Mouse (Mus musculus): ENCODE measurements around the gene Rnf111. TPM values are rescaled to one million over a fixed set of nuclear protein-coding genes. Genes with fewer than 3 reads are reported as not detected.
A peak's percentile ranks its signal among the peaks of the same experiment; 100 is the strongest.

Gene Rnf111
- polyA plus RNA-seq, 1 experiment from 2014 or later = 28.8 TPM

GRCm38 (mm10) chr9:70421257-70422056 lies 82.1 kb downstream of the Rnf111 start, which contains the start of gene Ccnb2:
Gene Ccnb2, minus strand, starts transcription at chr9:70421547.
- ATAC-seq (ENCODE audit: low FRiP score) = peak; percentile 96
- Histone ChIP-seq H3K4me3 (replicated peaks) (peak within 1 kb of the TSS; percentile 44), H3K9me3 (replicated peaks) (no peaks in the 10 kb centered on the region), H3K4me1 (peaks cover 10% of the 10 kb centered on the region), H3K4me2 (peak within 1 kb of the TSS; percentile 90), H3K27me3 (replicated peaks) (no peaks in the 10 kb centered on the region), H3K9ac (replicated peaks) (no peak within 1 kb of the TSS; the same call in none of the 2 replicates), H3K27ac (replicated peaks) (no peak within 1 kb of the TSS), H3K36me3 (peaks cover 25% of the 10 kb centered on the region)
- 2% methylated on average over 45 of the region's 45 CpGs for WGBS

- no peak overlapping the region for H3K4me2 ChIP-seq
- peaks cover 4% of the 10 kb centered on the region for H3K4me1 ChIP-seq
- ATAC-seq (ENCODE audit: low FRiP score) = no peak
- WGBS = 82% methylated on average over 3 of the region's 3 CpGs
- no peaks in the 10 kb centered on the region for H3K27me3 ChIP-seq (replicated peaks)
- no peaks in the 10 kb centered on the region for H3K9me3 ChIP-seq (replicated peaks)
- peaks cover 23% of the 10 kb centered on the region for H3K36me3 ChIP-seq
- H3K9ac ChIP-seq (replicated peaks) = no peak overlapping the region
- H3K27ac ChIP-seq (replicated peaks) = no peak overlapping the region
- H3K4me3 ChIP-seq (replicated peaks) = no peak overlapping the region
These were observed 87.1 kb downstream of the Rnf111 start for GRCm38 (mm10) chr9:70416412-70416811.

- Histone ChIP-seq H3K36me3 (peaks cover 41% of the 10 kb centered on the region), H3K27ac (replicated peaks) (no peak overlapping the region), H3K9ac (replicated peaks) (no peak overlapping the region), H3K4me3 (replicated peaks) (no peak overlapping the region), H3K9me3 (replicated peaks) (no peaks in the 10 kb centered on the region), H3K4me1 (no peaks in the 10 kb centered on the region), H3K27me3 (replicated peaks) (no peaks in the 10 kb centered on the region), H3K4me2 (no peak overlapping the region)
- ATAC-seq (ENCODE audit: low FRiP score) = no peak
- 96% methylated on average over 7 of the region's 7 CpGs for WGBS
These were observed 90.5 kb downstream of the Rnf111 start for GRCm38 (mm10) chr9:70413038-70413437.

- no peak for ATAC-seq (ENCODE audit: low FRiP score)
These were observed 92.9 kb downstream of the Rnf111 start for GRCm38 (mm10) chr9:70410668-70411067.

GRCm38 (mm10) chr9:70409743-70410142 lies 93.8 kb downstream of the Rnf111 start:
- no peak overlapping the region for H3K9ac ChIP-seq (replicated peaks)
- no peak for ATAC-seq (ENCODE audit: low FRiP score)
- H3K27me3 ChIP-seq (replicated peaks) = no peaks in the 10 kb centered on the region
- H3K9me3 ChIP-seq (replicated peaks) = no peaks in the 10 kb centered on the region
- 95% methylated on average over 8 of the region's 8 CpGs for WGBS
- H3K4me2 ChIP-seq = no peak overlapping the region
- no peaks in the 10 kb centered on the region for H3K4me1 ChIP-seq
- no peak overlapping the region for H3K4me3 ChIP-seq (replicated peaks)
- H3K27ac ChIP-seq (replicated peaks) = no peak overlapping the region
- H3K36me3 ChIP-seq = peaks cover 47% of the 10 kb centered on the region

More at GRCm38 (mm10) chr9:70410668-70411067, 92.9 kb downstream of the Rnf111 start:
- Histone ChIP-seq H3K27me3 (replicated peaks) (no peaks in the 10 kb centered on the region), H3K36me3 (peaks cover 47% of the 10 kb centered on the region), H3K4me3 (replicated peaks) (no peak overlapping the region), H3K27ac (replicated peaks) (no peak overlapping the region), H3K4me2 (no peak overlapping the region), H3K9ac (replicated peaks) (no peak overlapping the region), H3K4me1 (no peaks in the 10 kb centered on the region), H3K9me3 (replicated peaks) (no peaks in the 10 kb centered on the region)
- WGBS = 88% methylated on average over 11 of the region's 11 CpGs

- 95% methylated on average over 3 of the region's 3 CpGs for WGBS
- H3K27me3 ChIP-seq (replicated peaks) = no peaks in the 10 kb centered on the region
- ATAC-seq (ENCODE audit: low FRiP score) = no peak
These were observed 94.7 kb downstream of the Rnf111 start for GRCm38 (mm10) chr9:70408791-70409190.

GRCm38 (mm10) chr9:70406596-70406995 lies 96.9 kb downstream of the Rnf111 start:
- WGBS = 93% methylated on average over 3 of the region's 3 CpGs
- H3K36me3 ChIP-seq = peaks cover 32% of the 10 kb centered on the region

More at GRCm38 (mm10) chr9:70408791-70409190, 94.7 kb downstream of the Rnf111 start:
- H3K9me3 ChIP-seq (replicated peaks) = no peaks in the 10 kb centered on the region
- no peak overlapping the region for H3K9ac ChIP-seq (replicated peaks)
- H3K4me1 ChIP-seq = no peaks in the 10 kb centered on the region
- H3K36me3 ChIP-seq = peaks cover 47% of the 10 kb centered on the region
- no peak overlapping the region for H3K4me3 ChIP-seq (replicated peaks)
- H3K27ac ChIP-seq (replicated peaks) = no peak overlapping the region
- H3K4me2 ChIP-seq = no peak overlapping the region

GRCm38 (mm10) chr9:70401937-70402539 lies 101.5 kb downstream of the Rnf111 start:
- Histone ChIP-seq H3K9me3 (replicated peaks) (no peaks in the 10 kb centered on the region), H3K4me2 (no peak overlapping the region), H3K9ac (replicated peaks) (no peak overlapping the region), H3K4me1 (no peaks in the 10 kb centered on the region), H3K27ac (replicated peaks) (no peak overlapping the region), H3K4me3 (replicated peaks) (no peak overlapping the region), H3K36me3 (peaks cover 3% of the 10 kb centered on the region; the same call in 1 of the 2 replicates), H3K27me3 (replicated peaks) (no peaks in the 10 kb centered on the region)
- 94% methylated on average over 8 of the region's 8 CpGs for WGBS
- no peak for ATAC-seq (ENCODE audit: low FRiP score)

More at GRCm38 (mm10) chr9:70406596-70406995, 96.9 kb downstream of the Rnf111 start:
- Histone ChIP-seq H3K27ac (replicated peaks) (no peak overlapping the region), H3K4me1 (no peaks in the 10 kb centered on the region), H3K27me3 (replicated peaks) (no peaks in the 10 kb centered on the region), H3K4me2 (no peak overlapping the region), H3K9me3 (replicated peaks) (no peaks in the 10 kb centered on the region), H3K4me3 (replicated peaks) (no peak overlapping the region), H3K9ac (replicated peaks) (no peak overlapping the region)
- no peak for ATAC-seq (ENCODE audit: low FRiP score)

- Histone ChIP-seq H3K9ac (replicated peaks) (no peak overlapping the region), H3K4me2 (no peak overlapping the region), H3K4me1 (peaks cover 7% of the 10 kb centered on the region), H3K27ac (replicated peaks) (no peak overlapping the region), H3K27me3 (replicated peaks) (no peaks in the 10 kb centered on the region), H3K4me3 (replicated peaks) (no peak overlapping the region), H3K9me3 (replicated peaks) (no peaks in the 10 kb centered on the region), H3K36me3 (no peaks in the 10 kb centered on the region)
- WGBS = 79% methylated on average over 2 of the region's 2 CpGs
- no peak for ATAC-seq (ENCODE audit: low FRiP score)
These were observed 107.4 kb downstream of the Rnf111 start for GRCm38 (mm10) chr9:70396083-70396482.

GRCm38 (mm10) chr9:70395617-70396016 lies 107.9 kb downstream of the Rnf111 start:
- H3K36me3 ChIP-seq = no peaks in the 10 kb centered on the region
- H3K4me3 ChIP-seq (replicated peaks) = no peak overlapping the region
- no peaks in the 10 kb centered on the region for H3K9me3 ChIP-seq (replicated peaks)
- WGBS = 93% methylated on average over 12 of the region's 12 CpGs
- no peak for ATAC-seq (ENCODE audit: low FRiP score)
- H3K27ac ChIP-seq (replicated peaks) = no peak overlapping the region
- no peaks in the 10 kb centered on the region for H3K27me3 ChIP-seq (replicated peaks)
- H3K9ac ChIP-seq (replicated peaks) = no peak overlapping the region
- peaks cover 7% of the 10 kb centered on the region for H3K4me1 ChIP-seq
- no peak overlapping the region for H3K4me2 ChIP-seq

- Histone ChIP-seq H3K4me1 (peaks cover 7% of the 10 kb centered on the region), H3K4me2 (0 out of 2 replicates have a peak overlapping the region, but pooled peaks have one; percentile 13), H3K9me3 (replicated peaks) (no peaks in the 10 kb centered on the region), H3K9ac (replicated peaks) (no peak overlapping the region), H3K4me3 (replicated peaks) (no peak overlapping the region), H3K27ac (replicated peaks) (no peak overlapping the region), H3K27me3 (replicated peaks) (no peaks in the 10 kb centered on the region), H3K36me3 (no peaks in the 10 kb centered on the region)
- peak; percentile 69; the same call in 1 of the 2 replicates for ATAC-seq (ENCODE audit: low FRiP score)
- 13% methylated on average over 6 of the region's 6 CpGs for WGBS
These were observed 111.0 kb downstream of the Rnf111 start for GRCm38 (mm10) chr9:70392563-70392907.
